Mouse (Mus musculus) cerebellum, postnatal 10 days (tissue): ENCODE data around the gene Adgrf4.
A peak's percentile ranks its signal among the peaks of the same experiment; 100 is the strongest.

Source experiments
- DNase-seq, 2 experiments: peaks; one replicate each; pipeline ENCODE4 v3.0.0; 2021; ENCODE audit warnings: mixed read lengths in 2 of 2

The Adgrf4 gene

DNA sequence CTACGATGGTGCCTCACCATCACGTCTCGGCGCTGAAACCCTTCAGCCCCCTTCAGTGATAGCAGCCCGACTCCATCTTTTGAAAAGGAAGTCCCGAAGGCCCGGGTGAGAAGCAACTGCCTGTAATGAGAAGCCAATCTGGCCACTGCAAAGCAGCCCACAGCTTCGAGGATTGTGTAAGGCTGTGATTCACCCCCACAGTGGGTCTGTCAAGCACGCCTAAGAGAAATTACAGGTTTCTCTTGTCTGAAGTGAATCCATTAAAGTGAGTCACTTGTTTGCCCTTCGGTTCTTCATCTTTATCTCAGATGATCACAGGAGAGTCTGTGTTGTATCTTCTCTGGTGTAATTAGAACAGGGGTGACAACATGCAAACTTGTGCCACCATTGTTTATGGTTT, at the start of gene Adgrf4:
Gene Adgrf4, minus strand, starts transcription at position 149 of the 400 bp plus-strand sequence.
- no peak for DNase-seq

DNA sequence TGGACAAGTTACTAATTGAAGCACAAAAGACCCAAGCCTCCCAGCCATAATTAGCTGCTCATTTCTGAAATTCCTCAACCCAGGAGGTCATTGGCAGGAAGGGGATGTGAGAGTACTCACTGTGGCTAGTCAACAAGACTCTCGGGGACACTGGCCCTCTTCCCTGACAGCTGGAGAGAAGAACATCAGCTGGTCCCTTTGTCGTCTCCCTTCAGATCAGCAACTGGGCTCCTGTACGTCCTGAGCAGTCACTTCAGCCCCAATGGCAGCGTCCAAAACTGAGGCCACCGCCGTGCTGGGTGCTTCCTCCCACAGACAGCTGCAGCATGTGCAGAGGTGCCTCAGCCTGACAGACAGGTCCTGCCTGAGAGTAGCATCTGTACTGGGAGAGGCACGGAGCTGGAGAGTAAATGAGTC, 49.7 kb upstream of the Adgrf4 start, which contains the start of gene Adgrf2:
Gene Adgrf2, minus strand, starts transcription at position 379 of the 417 bp plus-strand sequence.
- no peak for DNase-seq

- DNase-seq: no peak
Measured at GRCm38 (mm10) chr17:42738794-42739193, 46.7 kb upstream of the Adgrf4 start.

DNA sequence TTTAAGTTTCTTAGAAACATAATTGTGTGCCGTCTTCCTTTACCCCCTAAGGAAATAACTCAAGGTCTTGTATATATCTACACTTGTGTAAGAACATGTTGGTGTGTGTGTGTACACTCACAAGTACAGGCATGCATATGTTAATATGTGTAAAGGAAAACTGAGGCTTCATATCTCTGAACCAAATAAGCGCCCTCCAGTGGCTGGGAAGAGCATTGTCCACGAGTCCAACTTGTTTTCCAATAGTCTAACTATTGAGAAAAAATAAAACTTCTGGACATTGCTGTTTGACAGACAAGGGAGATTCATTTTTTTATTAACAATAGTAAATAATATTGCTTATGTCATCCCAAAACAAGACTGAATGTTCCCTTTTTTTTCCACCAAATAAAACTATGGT, 25.1 kb upstream of the Adgrf4 start:
- DNase-seq: no peak

GRCm38 (mm10) chr17:42714991-42715390, 22.9 kb upstream of the Adgrf4 start:
- DNase-seq: peak in 1 of 2 experiments; percentile 6

DNA sequence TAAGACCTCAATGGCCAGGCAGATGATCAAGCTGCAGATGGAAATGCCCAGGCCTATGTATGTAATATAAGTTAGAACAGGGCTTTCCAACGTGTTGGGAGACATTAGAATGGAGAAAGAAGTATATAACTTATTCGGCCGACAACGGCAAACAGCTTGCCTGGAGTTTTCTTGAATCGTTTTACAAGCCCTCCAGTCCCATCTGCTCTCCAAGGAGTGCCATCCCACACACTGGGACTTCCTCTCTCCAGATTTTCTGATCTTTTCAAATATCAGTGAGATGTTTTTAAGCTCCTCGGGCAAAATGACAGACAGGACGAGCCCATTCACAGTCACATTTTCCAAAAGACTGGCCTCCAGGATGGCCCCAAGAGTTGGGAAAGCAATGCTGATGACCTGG, 18.6 kb upstream of the Adgrf4 start:
- no peak for DNase-seq

GRCm38 (mm10) chr17:42705611-42706010, 13.5 kb upstream of the Adgrf4 start:
- no peak for DNase-seq

DNA sequence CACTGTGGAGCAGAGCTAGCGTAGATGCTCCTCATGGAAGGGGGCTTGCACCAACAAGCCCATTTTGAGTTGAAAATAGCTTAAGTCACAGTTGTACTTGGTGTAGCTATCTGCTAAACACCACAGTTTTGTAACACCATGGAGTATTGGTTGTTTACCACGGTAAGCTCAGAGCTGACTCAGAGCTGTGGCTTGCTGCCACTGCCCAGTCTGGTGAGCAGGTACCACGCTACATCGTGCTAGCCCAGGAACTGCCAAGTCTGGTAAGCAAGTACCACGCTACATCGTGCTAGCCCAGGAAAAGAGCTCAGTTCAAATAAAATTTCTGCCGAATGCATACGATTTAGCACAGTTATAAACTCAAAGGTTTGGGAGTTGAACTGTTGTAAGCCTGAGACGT, 10.1 kb upstream of the Adgrf4 start:
- no peak for DNase-seq

- peak; percentile 19 to 30 for DNase-seq
Measured at GRCm38 (mm10) chr17:42694730-42695129, 2.6 kb upstream of the Adgrf4 start.

GRCm38 (mm10) chr17:42690531-42690930, 1.6 kb downstream of the Adgrf4 start:
- DNase-seq: no peak

- DNase-seq: peak; percentile 56 to 60
Measured at GRCm38 (mm10) chr17:42658634-42659422, 33.3 kb downstream of the Adgrf4 start.

GRCm38 (mm10) chr17:42643416-42643815, 48.7 kb downstream of the Adgrf4 start:
- no peak for DNase-seq

DNA sequence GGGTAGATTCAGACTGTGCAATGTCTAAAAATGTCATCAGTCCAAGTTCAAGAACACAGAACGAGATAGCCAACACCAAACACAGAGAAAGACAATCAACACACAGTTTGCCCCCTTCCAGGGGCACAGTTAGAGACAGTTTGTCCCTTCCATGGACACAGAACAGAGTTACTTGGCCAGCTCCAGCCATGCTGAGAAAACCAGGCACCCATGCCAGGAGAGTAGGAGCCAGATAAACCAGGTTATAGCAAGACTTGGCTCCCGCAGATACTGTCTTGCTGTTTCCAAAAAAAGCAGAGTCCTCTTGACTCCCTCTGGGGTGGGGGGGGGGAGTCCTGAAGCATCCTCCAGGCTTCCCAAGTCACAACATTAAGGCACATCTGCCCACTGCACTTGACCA, 61.9 kb downstream of the Adgrf4 start:
- DNase-seq: peak; percentile 12 to 18

DNA sequence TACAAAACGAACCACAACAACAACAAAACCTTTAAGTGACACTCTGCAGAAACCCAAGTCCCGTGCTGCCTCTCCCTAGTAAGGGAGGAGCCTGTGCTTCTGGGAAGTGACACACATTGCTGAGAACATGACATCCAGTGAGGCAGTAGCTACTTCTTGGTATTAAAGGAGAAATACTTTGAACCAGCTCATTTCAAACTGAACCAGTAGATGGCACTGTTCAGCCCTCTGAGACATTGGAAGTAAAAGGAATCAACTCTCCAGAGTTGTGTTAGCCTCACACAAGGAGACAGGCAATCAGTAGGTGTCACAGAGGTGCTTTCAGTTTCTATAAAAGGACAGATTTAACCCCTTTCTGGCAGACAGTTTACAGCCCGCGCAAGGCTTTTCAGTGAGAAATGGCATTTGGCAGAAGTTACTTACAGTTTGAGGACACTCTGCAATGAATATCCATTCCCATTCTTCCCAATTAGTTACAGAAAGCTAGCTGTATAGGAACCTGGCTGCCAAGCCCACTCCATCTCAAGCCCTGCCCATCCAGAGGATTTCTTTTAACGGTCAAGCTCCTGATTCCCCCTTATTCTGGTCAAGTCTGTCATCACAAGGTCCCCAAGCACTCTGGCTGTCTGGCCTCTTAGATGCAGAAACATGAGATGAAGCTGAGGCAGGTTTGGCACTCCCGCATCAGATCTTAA, 78.9 kb downstream of the Adgrf4 start:
- DNase-seq: peak; percentile 69 to 81

DNA sequence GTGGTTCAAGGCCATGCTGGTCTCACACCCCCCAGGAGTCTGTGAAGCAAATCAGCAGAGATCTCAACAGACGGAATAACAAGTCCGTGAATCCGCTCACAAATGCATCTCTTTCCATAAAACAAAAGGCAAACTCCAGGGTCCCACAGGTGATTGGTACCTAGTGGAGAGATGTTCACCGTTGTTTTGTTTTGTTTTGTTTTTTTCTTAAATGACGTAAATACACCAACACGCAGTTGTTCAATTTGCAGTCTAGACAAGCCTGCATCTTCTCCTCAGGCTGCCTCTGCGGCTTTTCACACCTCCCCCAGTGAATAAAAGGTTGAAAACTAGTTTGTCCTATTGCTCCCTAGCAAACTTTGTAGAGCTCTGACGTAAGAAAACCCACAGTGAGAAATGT, 80.8 kb downstream of the Adgrf4 start, which contains the start of gene Opn5:
Gene Opn5, minus strand, starts transcription at position 101 of the 400 bp plus-strand sequence.
- no peak for DNase-seq

DNA sequence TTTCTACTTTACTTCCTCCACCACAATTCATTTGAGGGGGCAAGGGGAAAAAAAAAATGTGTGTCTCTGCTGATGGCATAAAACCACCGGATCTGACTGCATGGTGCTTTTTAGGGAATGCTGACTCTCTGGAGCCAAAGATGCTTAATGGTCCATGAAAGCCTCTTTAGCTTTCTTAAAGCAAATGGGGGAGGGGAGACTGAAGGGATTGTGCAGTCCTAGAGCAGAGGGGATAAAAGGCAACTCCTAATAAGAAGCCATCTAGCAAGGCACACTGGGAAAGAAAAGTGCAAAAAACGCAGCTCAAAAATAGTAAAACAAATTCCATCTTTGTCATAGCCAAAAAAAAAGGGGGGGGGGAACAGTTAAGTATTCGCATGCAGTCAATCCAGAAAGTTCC, 83.8 kb downstream of the Adgrf4 start:
- no peak for DNase-seq
